Mouse (Mus musculus): ENCODE measurements around the gene Ptk7. TPM values are rescaled to one million over a fixed set of nuclear protein-coding genes. Genes with fewer than 3 reads are reported as not detected.
"Not testable (repeated sequence)": the region's sequence is repeated elsewhere in the genome, so short reads cannot be mapped to it uniquely, and the experiment has no call there.

Gene Ptk7
- polyA plus RNA-seq, 1 experiment from 2014 or later, result 20.6 TPM

DNA sequence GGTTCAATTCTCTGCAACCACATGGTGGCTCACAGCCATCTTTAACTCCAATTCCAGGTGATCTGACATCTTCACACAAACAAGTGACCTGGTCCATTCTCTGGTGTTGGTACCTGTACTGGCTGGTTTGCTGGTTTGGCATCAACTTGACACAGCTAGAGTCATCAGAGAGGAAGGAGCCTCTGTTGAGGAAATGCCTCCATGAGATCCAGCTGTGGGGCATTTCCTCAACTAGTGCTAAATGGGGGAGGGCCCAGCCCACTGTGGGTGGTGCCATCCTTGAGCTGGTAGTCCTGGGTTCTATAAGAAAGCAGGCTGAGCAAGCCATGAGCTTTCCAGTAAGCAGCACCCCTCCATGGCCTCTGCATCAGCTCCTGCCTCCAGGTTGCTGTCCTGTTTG, 72.0 kb downstream of the Ptk7 start:
- not testable (repeated sequence) for H3K4me2 ChIP-seq (replicated peaks); H3K9ac ChIP-seq; H3K27ac ChIP-seq; H3K36me3 ChIP-seq (replicated peaks; ENCODE audit: control insufficient read depth, insufficient read depth); H3K9me3 ChIP-seq (ENCODE audit: control insufficient read depth, low read length); H3K4me3 ChIP-seq (replicated peaks; ENCODE audit: low read length); H3K27me3 ChIP-seq (ENCODE audit: control insufficient read depth, insufficient read depth, low read length); DNase-seq (ENCODE audit: low spot score); ATAC-seq (ENCODE audit: low FRiP score)
- H3K4me1 ChIP-seq (replicated peaks; ENCODE audit: control insufficient read depth, insufficient read depth, low read length), result peaks cover 26% of the 10 kb centered on the region

DNA sequence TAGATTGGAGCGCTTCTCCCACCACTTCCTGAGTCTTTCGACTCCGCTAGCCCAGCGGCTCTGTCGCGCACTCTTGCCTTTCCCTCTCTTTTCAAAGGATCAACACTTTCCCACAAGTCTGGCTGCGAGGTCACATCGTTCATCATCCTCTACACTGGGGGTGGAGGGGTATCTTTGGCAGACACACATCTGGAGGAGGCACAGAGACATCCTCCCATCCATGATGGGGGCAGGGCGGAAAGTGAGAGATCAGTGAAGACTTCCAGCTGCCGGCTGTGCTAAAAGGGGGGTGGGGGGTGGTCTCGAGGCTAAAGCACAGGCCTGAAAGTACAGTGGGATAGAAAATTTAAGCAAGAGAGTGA, 72.7 kb downstream of the Ptk7 start:
- Histone ChIP-seq H3K4me3 (replicated peaks; ENCODE audit: low read length) (peak overlapping the region; percentile 99), H3K9me3 (ENCODE audit: control insufficient read depth, low read length) (no peaks in the 10 kb centered on the region), H3K27me3 (ENCODE audit: control insufficient read depth, insufficient read depth, low read length) (no peaks in the 10 kb centered on the region), H3K4me1 (replicated peaks; ENCODE audit: control insufficient read depth, insufficient read depth, low read length) (peaks cover 29% of the 10 kb centered on the region), H3K9ac (peak overlapping the region; percentile 50), H3K27ac (peak overlapping the region; percentile 84), H3K4me2 (replicated peaks) (peak overlapping the region; percentile 64), H3K36me3 (replicated peaks; ENCODE audit: control insufficient read depth, insufficient read depth) (peaks cover 10% of the 10 kb centered on the region)
- ATAC-seq (ENCODE audit: low FRiP score), result peak; percentile 12
- under 1% methylated on average over 11 of the region's 11 CpGs for WGBS
- peak; percentile 27 for DNase-seq (ENCODE audit: low spot score)

GRCm38 (mm10) chr17:46555673-46556583, 73.4 kb downstream of the Ptk7 start, which contains the start of gene Srf:
Srf (minus strand) TSS chr17:46556175.
- WGBS, result under 1% methylated on average over 78 of the region's 87 CpGs
- DNase-seq (ENCODE audit: low spot score) (peak; percentile 98), ATAC-seq (ENCODE audit: low FRiP score) (peak; percentile 95)

GRCm38 (mm10) chr17:46554977-46555672, 74.2 kb downstream of the Ptk7 start:
- ATAC-seq (ENCODE audit: low FRiP score) (no peak; the same call in 1 of the 2 replicates), DNase-seq (ENCODE audit: low spot score) (no peak)
- H3K36me3 ChIP-seq (replicated peaks; ENCODE audit: control insufficient read depth, insufficient read depth), result peaks cover 25% of the 10 kb centered on the region
- H3K9me3 ChIP-seq (ENCODE audit: control insufficient read depth, low read length), result no peaks in the 10 kb centered on the region
- under 1% methylated on average over 65 of the region's 75 CpGs for WGBS
- H3K4me1 ChIP-seq (replicated peaks; ENCODE audit: control insufficient read depth, insufficient read depth, low read length), result peaks cover 29% of the 10 kb centered on the region
- H3K27ac ChIP-seq, result peak overlapping the region; percentile 93
- H3K4me3 ChIP-seq (replicated peaks; ENCODE audit: low read length), result peak overlapping the region; percentile 99
- H3K4me2 ChIP-seq (replicated peaks), result peak overlapping the region; percentile 74
- H3K9ac ChIP-seq, result peak overlapping the region; percentile 99
- H3K27me3 ChIP-seq (ENCODE audit: control insufficient read depth, insufficient read depth, low read length), result no peaks in the 10 kb centered on the region

More at GRCm38 (mm10) chr17:46555673-46556583, 73.4 kb downstream of the Ptk7 start, which contains the start of gene Srf:
- H3K27me3 ChIP-seq (ENCODE audit: control insufficient read depth, insufficient read depth, low read length), result no peaks in the 10 kb centered on the region
- peak within 1 kb of the TSS; percentile 99 for H3K4me3 ChIP-seq (replicated peaks; ENCODE audit: low read length)
- H3K27ac ChIP-seq, result peak within 1 kb of the TSS; percentile 93
- peak within 1 kb of the TSS; percentile 99 for H3K9ac ChIP-seq
- peaks cover 17% of the 10 kb centered on the region for H3K36me3 ChIP-seq (replicated peaks; ENCODE audit: control insufficient read depth, insufficient read depth)
- H3K4me2 ChIP-seq (replicated peaks), result peak within 1 kb of the TSS; percentile 74
- H3K9me3 ChIP-seq (ENCODE audit: control insufficient read depth, low read length), result no peaks in the 10 kb centered on the region
- H3K4me1 ChIP-seq (replicated peaks; ENCODE audit: control insufficient read depth, insufficient read depth, low read length), result peaks cover 29% of the 10 kb centered on the region

- DNase-seq (ENCODE audit: low spot score), result no peak
- no peak for ATAC-seq (ENCODE audit: low FRiP score)
- Histone ChIP-seq H3K27ac (peak overlapping the region; percentile 93), H3K36me3 (replicated peaks; ENCODE audit: control insufficient read depth, insufficient read depth) (peaks cover 30% of the 10 kb centered on the region), H3K4me3 (replicated peaks; ENCODE audit: low read length) (peak overlapping the region; percentile 99), H3K4me1 (replicated peaks; ENCODE audit: control insufficient read depth, insufficient read depth, low read length) (peaks cover 29% of the 10 kb centered on the region), H3K9me3 (ENCODE audit: control insufficient read depth, low read length) (no peaks in the 10 kb centered on the region), H3K27me3 (ENCODE audit: control insufficient read depth, insufficient read depth, low read length) (no peaks in the 10 kb centered on the region), H3K4me2 (replicated peaks) (peak overlapping the region; percentile 74), H3K9ac (peak overlapping the region; percentile 99)
- 2% methylated on average over 11 of the region's 11 CpGs for WGBS
Measured at GRCm38 (mm10) chr17:46554646-46554976, 74.7 kb downstream of the Ptk7 start.

GRCm38 (mm10) chr17:46553926-46554325, 75.4 kb downstream of the Ptk7 start:
- 70% methylated on average over 3 of the region's 3 CpGs for WGBS
- Histone ChIP-seq H3K27me3 (ENCODE audit: control insufficient read depth, insufficient read depth, low read length) (no peaks in the 10 kb centered on the region), H3K36me3 (replicated peaks; ENCODE audit: control insufficient read depth, insufficient read depth) (peaks cover 36% of the 10 kb centered on the region), H3K9me3 (ENCODE audit: control insufficient read depth, low read length) (no peaks in the 10 kb centered on the region), H3K9ac (peak overlapping the region; percentile 99), H3K4me3 (replicated peaks; ENCODE audit: low read length) (peak overlapping the region; percentile 99), H3K4me2 (replicated peaks) (peak overlapping the region; percentile 74), H3K27ac (no peak overlapping the region), H3K4me1 (replicated peaks; ENCODE audit: control insufficient read depth, insufficient read depth, low read length) (peaks cover 29% of the 10 kb centered on the region)
- ATAC-seq (ENCODE audit: low FRiP score) (no peak), DNase-seq (ENCODE audit: low spot score) (no peak)

DNA sequence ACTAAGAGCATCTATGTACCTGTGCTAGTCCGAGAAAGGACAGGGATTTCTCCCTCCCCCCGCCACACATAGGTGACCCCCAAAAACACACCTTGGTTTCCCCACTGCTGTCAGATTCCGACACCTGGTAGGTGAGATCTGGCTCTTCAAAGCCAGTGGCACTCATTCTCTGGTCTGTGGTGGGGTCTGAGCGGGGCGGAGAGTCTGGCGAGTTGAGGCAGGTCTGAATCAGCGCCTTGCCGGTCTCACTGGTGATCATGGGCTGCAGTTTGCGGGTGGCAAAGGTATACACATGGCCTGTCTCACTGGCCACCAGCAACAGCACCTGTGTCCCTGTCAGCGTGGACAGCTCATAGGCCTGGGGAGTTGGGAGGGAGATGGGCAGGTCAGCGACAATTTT, 75.8 kb downstream of the Ptk7 start:
- H3K27me3 ChIP-seq (ENCODE audit: control insufficient read depth, insufficient read depth, low read length), result peaks cover 1% of the 10 kb centered on the region; the same call in 1 of the 2 replicates
- no peaks in the 10 kb centered on the region for H3K9me3 ChIP-seq (ENCODE audit: control insufficient read depth, low read length)
- WGBS, result 49% methylated on average over 11 of the region's 11 CpGs
- DNase-seq (ENCODE audit: low spot score) (no peak), ATAC-seq (ENCODE audit: low FRiP score) (no peak)
- H3K4me2 ChIP-seq (replicated peaks), result peak overlapping the region; percentile 74
- peak overlapping the region; percentile 99; the same call in 1 of the 2 replicates for H3K9ac ChIP-seq
- H3K4me3 ChIP-seq (replicated peaks; ENCODE audit: low read length), result peak overlapping the region; percentile 99
- H3K4me1 ChIP-seq (replicated peaks; ENCODE audit: control insufficient read depth, insufficient read depth, low read length), result peaks cover 29% of the 10 kb centered on the region
- H3K36me3 ChIP-seq (replicated peaks; ENCODE audit: control insufficient read depth, insufficient read depth), result peaks cover 41% of the 10 kb centered on the region
- H3K27ac ChIP-seq, result peak overlapping the region; percentile 49; the same call in 1 of the 2 replicates

DNA sequence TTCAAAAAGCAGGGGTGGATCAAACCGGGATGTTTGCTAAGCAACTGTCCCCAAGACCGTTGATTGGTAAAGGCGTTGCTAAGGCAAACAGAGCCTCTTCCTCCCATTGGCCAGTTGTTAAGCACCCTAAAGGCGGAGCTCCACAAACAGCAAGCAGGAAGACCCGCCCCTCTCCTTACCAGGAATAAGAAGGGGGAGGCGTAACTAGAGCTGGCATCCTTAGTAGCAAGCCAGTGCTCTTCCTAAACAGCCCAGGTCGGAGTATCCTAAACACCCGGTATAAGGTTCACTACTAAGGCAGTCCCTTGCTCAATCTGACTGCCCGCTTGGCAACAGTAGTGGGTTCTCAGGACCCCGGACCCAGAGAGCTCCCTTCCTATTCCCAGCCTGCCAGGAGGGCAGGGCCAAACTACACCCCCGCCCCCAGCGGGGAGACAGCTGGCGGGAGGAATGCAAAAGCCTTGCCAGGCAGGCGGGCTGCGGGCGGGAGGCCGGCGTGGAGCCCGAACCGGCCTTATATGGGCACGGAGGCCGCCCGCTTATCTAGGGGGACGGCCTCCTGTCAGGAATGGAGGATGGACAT, 76.4 kb downstream of the Ptk7 start:
- 3% methylated on average over 24 of the region's 24 CpGs for WGBS
- peaks cover 46% of the 10 kb centered on the region for H3K36me3 ChIP-seq (replicated peaks; ENCODE audit: control insufficient read depth, insufficient read depth)
- H3K9me3 ChIP-seq (ENCODE audit: control insufficient read depth, low read length), result no peaks in the 10 kb centered on the region
- ATAC-seq (ENCODE audit: low FRiP score) (peak; percentile 75), DNase-seq (ENCODE audit: low spot score) (peak; percentile 85)
- H3K9ac ChIP-seq, result peak overlapping the region; percentile 99; the same call in 1 of the 2 replicates
- peaks cover 29% of the 10 kb centered on the region for H3K4me1 ChIP-seq (replicated peaks; ENCODE audit: control insufficient read depth, insufficient read depth, low read length)
- peak overlapping the region; percentile 49 for H3K27ac ChIP-seq
- peak overlapping the region; percentile 74 for H3K4me2 ChIP-seq (replicated peaks)
- peaks cover 5% of the 10 kb centered on the region; the same call in 1 of the 2 replicates for H3K27me3 ChIP-seq (ENCODE audit: control insufficient read depth, insufficient read depth, low read length)
- H3K4me3 ChIP-seq (replicated peaks; ENCODE audit: low read length), result peak overlapping the region; percentile 99

DNA sequence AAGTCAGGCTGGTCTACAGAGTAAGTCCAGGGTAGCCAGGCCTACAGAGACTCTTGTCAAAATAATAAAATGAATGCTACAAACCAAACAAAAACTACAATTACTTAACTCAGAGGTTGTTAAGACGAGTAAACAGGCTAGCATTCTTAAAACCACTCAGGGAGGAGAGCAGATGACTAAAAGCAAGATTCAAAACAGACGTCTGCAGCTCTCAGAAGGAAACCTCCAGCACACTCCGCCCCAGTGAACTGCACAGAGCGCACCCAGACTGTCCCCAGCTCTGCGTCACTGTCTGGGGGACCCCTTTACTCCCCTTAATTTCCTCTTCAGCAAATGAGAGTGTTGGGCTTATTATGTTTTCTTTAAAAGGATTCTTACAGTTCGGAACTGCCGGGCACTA, 77.2 kb downstream of the Ptk7 start:
- WGBS, result 84% methylated on average over 7 of the region's 7 CpGs
- peaks cover 7% of the 10 kb centered on the region; the same call in 1 of the 2 replicates for H3K27me3 ChIP-seq (ENCODE audit: control insufficient read depth, insufficient read depth, low read length)
- no peak for DNase-seq (ENCODE audit: low spot score)
- no peak overlapping the region for H3K27ac ChIP-seq
- H3K9me3 ChIP-seq (ENCODE audit: control insufficient read depth, low read length), result no peaks in the 10 kb centered on the region
- H3K4me2 ChIP-seq (replicated peaks), result peak overlapping the region; percentile 74
- H3K9ac ChIP-seq, result 0 out of 2 replicates have a peak overlapping the region, but pooled peaks have one; percentile 11
- H3K4me1 ChIP-seq (replicated peaks; ENCODE audit: control insufficient read depth, insufficient read depth, low read length), result peaks cover 29% of the 10 kb centered on the region
- H3K4me3 ChIP-seq (replicated peaks; ENCODE audit: low read length), result peak overlapping the region; percentile 99; the same call in 1 of the 2 replicates
- ATAC-seq (ENCODE audit: low FRiP score), result no peak
- H3K36me3 ChIP-seq (replicated peaks; ENCODE audit: control insufficient read depth, insufficient read depth), result peaks cover 46% of the 10 kb centered on the region
